Mouse (Mus musculus) monocyte, adult 5-6 weeks (primary cell): ENCODE measurements around the gene Gpr162. TPM values are rescaled to one million over a fixed set of nuclear protein-coding genes. Genes with fewer than 3 reads are reported as not detected.
"Not testable (repeated sequence)": the region's sequence is repeated elsewhere in the genome, so short reads cannot be mapped to it uniquely, and the experiment has no call there.

Source experiments
- ATAC-seq: fragments of 153-309, 156-312 bp; replicated peaks from 2 replicates; pipeline ENCODE4 v1.8.0; 2017; ENCODE audit warnings: mild to moderate bottlenecking; ENCODE audit not compliant: low TSS enrichment, insufficient number of reproducible peaks, severe bottlenecking, poor library complexity, low FRiP score
- total RNA-seq: library from RNA; stranded (forward); fragments of 200-1000, 200-491, 200-594 nt; gene quantifications from 3 replicates; pipeline ENCODE4 v1.2.3, GENCODE M21; 2017

Gpr162 gene
- 0.38 TPM in 1 of 3 replicates, not detected in the others for total RNA-seq

DNA sequence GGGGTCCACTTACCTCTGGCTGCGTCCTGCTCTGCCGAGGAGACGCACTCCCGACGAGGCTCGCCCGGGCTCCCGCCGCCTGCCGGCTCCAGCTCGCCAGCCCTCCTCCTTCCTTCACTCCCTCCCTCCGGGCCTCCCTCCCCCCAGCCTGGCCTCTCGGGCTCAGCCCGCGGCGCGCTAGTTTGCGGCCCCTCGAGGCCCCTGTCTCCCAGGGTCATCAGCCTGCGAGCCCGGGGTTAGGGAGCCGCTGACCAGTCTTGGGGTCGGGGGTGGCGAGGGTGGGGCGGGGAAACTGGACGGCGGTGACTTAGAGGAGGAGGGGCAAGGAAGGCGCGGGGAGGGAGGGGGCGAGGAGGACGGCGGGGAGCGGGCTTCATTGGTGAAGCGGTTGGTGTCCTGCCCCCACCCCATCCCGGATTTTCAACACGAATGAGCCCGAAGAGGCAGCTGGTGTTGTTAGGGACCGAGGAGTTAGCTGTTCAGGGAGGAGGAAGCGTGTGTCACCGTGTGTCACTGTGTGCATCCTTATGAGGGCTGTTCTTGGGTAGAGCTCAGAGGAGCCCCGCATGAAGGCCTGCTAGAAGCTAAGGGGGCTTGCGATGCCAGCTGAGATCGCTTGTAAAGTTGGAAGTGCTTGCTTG lies at the start of gene Gpr162:
Gpr162 (minus strand) TSS at position 326 of the 641 bp plus-strand sequence.
- no peak for ATAC-seq

DNA sequence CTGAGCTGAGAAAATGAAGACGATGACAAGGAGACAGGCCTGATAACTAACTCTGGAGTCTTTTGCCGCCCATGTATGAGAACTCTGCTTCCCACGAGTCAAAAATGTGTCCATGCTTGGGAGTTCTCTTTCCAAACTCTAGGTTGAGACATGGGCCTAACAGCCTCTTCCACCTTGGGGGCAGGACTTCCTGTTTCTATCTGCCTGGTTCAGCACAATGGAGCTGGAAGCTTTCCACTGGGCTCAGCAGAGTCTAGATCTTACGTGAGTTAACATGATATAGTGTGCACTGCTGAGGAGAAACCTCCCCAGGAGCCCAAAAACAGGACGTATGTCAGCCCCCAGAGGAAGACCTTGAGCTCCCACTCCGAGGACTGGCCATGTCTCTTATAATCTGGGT lies 49.4 kb upstream of the Gpr162 start:
- no peak for ATAC-seq

DNA sequence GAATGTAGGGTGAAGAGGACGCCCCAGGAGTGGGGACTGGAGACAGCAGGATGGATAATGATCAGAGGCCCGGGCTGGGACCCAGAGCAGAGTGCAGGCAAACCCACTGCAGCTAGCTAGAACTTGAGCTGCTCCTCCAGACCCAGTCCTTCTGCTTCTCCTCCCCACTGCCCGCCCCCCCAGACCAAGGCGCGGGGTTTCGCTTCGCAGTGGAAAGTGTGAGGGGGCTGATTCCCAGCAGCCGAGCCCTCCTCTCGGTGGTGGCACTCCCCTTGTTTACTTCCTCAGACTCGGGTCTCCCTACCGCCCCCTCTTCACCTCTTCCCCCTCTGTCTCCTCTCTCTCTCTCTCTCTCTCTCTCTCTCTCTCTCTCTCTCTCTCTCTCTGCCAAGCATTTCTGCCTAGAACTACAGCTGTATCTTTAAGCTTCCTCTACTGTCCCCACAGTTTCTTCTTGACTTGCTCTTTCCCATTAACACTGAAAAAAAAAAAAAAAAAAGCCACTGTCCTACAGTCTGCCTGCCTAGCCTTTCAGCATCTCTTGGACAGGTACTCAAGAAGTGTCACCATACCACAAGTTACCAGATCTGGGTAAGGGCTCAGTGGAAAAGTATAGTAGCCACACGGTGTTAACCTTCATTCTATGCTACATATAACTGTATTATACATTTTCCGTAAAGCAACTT lies 47.9 kb upstream of the Gpr162 start, which contains the start of gene Lag3:
Lag3 (minus strand) TSS at position 173 of the 686 bp plus-strand sequence.
- no peak for ATAC-seq

DNA sequence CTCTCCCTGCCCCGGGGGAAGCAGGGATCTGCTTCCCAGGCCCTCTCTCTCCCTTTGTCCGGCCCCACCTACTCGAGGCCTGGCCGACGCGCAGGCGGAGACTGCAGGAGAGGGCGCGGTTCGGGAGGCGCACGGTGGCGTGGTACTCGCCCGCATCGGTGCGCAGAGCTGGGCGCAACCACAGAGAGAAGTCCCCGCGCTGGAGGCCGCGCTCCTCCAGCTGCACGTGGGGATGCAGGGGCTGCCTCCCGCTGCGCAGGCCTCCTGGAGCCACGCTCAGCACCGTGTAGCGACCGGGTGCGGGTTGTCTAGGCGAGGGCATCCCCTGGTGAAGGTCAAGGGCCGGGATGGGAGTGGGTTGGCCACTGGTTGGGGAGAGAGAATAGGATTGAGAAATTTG lies 46.2 kb upstream of the Gpr162 start:
- no peak for ATAC-seq

DNA sequence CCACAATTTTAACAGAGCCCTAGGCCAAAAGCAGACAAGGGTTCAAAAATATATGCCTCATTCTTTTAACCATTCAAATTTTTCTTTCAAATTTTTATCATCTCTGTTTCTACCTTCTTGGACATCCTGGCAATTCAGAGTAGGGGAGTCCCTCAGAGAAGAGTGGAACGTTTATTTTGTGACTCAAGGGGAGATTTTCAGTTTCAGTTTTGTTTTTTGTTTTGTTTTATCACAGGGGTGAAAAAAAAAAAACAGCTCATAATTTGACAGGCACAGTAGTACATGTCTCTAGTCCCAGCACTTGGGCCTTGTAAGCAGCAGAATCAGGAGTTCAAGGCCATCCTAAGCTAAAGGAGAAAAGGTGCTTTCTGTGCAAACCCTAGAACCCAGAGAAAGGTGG lies 44.0 kb upstream of the Gpr162 start:
- no peak for ATAC-seq

- no peak for ATAC-seq
Observed at GRCm38 (mm10) chr6:124904991-124905860, 41.4 kb upstream of the Gpr162 start.

DNA sequence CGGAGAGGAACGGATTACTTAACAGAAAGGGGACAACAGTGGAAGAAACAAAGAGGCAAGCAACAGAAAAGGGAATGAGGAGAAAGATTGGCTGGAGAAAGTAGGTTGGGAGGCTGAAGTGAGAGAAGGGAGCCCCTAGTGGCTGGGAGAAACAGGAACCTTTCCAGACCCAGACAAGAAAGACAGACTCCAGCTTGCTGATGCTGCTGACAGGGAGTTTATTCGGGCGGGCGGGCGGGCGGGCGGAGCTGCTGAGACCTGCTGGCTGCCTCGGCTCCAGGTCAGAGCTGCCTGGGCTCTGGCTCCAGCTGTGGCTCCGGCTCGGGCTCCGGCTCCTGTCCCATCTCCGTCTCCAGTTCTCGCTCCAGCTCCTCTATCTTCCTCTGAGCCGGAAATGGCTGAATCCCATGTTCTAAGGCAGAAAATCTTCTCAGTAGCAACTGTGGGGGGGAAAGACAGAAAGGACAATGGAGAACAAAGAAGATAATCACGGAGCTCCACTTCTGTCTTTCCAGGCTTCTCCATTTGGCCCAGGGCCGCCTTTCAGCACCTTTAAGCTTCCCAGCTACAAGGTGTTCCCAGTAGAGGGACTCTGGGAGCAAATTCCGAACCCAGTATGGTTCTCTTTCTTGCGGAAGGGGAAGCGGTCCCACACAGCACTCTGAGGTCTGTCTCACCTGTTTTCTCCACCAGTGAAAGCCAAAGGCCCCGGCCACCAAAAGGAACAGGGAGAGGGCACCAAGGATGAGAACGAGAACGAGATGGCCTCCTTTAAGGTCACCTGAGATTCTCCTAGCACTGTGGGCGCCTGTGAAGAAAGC lies 40.6 kb upstream of the Gpr162 start:
- peak; percentile 36 for ATAC-seq

DNA sequence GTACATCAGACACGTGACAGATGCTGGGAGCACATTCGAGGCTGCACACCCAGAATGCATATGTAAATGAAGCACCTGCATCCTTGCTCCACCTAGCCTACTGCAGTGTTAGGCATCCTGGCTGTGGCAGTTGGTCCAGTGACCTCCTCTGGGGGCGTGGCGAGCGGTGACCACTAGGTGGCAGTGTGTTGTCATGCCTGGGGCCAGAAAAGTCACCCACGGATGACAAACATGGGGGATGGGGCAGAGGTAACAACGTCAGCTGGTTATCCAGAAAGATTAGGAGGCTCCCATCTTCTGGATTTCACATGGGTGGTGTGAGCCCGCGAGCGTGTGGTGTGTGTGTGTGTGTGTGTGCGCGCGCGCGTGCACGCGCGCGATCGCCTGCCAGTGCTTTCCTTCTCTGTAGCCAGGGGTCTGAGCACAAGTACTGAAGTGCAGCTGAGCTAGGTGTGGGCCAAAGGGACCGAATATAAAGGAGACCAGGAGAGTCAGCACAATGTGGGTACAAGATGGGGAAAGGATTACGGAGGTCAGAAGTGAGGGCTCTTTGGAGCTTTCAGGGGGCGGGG lies 39.9 kb upstream of the Gpr162 start:
- ATAC-seq = peak; percentile 88

GRCm38 (mm10) chr6:124901851-124902250 lies 38.1 kb upstream of the Gpr162 start:
- ATAC-seq = no peak

DNA sequence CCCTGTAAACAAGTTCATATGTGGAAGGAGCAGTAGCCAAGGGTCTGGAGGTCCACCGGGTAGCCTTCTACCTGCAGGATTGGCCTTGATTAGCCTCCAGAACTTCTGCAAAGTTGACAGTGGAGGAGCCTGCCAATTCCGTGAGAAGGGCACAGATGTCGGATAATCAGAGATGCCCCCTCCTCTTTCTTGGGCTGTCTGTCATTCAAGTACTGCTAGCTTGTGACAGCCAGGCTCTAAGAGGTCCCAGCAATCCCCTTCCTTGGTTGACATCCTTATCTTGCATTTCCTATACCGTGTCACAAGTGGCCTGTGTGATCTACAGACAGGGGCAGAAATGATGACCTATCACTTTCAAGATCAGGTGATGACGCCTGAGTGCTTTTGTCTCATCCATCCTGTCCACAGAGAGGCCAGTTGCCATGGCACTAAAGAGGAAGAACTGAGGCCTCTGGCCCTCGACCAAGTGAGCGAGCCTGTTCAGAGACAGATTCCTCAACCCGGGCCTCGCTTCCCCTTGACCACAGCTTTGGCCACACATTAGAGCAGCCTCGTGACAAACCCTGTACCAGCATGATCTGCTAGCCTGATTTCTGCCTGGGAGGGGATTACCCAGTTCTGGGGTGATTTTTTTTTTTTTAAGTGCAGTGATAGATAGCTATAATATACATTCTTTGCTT lies 37.2 kb upstream of the Gpr162 start:
- peak; percentile 67 for ATAC-seq

DNA sequence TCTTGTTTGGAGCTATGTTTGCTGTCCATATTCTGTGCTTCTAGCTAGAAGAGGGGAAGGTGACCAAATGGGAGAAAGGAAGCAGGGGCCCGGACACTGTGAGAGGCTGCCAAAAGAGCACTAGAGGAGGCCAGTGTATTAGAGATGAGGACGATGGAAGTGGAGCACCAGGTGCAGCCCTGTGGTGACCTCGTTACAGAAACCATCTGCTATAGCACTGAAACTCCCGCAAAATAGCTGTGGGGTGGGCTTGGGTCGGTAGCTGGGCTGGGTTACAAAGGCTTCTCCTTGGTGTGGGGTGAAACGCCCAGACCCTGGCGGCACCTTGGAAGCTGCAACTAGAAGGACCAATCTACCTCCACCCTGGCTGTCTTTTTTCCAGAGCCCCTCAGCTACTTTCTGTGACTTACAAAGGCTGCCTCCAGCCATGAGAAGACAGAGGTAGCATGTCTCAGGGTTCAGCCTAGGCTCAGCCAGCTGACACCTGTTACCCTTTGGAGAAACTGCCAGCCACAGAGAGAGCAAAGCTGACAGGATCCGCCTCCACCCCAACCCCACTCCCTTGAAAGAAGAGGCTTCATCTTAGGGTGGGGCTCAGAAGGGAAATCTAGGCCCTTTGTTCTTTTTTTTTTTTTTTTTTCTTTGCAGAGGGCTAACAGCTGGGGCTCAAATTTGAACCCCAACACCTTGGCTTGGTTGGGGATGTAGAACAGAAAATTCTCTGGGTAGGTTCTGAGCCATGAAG lies 36.4 kb upstream of the Gpr162 start:
- no peak for ATAC-seq

- 0 out of 2 replicates have a peak, but pooled peaks have one; percentile 40 for ATAC-seq
Observed at GRCm38 (mm10) chr6:124898359-124898758, 34.6 kb upstream of the Gpr162 start.

GRCm38 (mm10) chr6:124894113-124894512 lies 30.3 kb upstream of the Gpr162 start:
- ATAC-seq = not testable (repeated sequence)

- ATAC-seq = no peak
Observed at GRCm38 (mm10) chr6:124890997-124891396, 27.2 kb upstream of the Gpr162 start.

DNA sequence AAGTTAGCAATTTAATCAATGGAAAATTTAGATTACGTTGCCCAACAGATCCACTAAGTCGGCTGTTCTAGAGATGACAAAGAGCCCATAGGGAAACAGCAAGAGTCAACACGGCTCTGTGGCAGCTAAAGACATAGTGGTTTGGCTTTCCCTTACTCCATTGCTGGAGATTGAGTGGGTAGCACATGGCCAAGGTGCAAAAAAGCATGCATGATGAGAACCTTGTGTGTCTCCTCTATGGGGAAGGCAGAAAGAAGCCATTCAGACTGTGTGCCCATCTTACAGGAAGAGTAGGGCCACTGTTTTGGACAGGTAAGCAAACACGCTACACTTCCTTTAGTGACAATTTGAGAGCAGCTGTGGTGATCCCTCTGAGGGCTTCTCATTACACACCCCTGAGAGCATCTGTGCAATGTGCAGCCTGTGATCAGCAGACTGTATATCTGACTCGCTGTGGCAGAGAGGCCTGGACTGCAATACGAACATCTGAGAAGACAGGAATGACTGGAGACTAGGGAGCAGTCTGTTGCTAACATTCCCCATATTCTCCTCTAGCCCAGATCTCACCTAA lies 24.9 kb upstream of the Gpr162 start:
- ATAC-seq = no peak

DNA sequence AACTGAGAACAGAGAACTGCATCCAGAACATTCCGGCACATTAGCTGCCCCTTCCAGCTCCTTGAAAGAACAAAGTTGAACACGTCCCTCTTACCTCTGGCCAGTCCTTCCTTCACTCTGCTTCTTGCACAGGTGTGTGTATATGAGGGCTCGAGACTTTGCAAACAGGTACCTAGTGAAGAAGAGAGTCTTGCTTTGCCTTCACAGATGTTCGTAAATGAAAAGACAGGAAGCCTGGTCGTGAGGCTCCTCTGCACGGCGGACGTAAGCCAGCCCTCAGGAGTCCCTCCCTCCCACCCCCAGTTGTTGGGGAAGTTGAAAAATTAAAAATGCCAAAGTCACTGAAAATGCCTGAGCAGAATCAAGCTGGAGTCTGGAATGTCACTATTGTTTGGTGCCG lies 24.2 kb upstream of the Gpr162 start, which contains the start of gene Cd4:
Cd4 (minus strand) TSS at position 236 of the 400 bp plus-strand sequence.
- ATAC-seq = no peak

- ATAC-seq = no peak
Observed at GRCm38 (mm10) chr6:124885956-124886381, 22.2 kb upstream of the Gpr162 start.
